ENCODE assay signal across 43 mouse cellular contexts in the genomic region with DNA sequence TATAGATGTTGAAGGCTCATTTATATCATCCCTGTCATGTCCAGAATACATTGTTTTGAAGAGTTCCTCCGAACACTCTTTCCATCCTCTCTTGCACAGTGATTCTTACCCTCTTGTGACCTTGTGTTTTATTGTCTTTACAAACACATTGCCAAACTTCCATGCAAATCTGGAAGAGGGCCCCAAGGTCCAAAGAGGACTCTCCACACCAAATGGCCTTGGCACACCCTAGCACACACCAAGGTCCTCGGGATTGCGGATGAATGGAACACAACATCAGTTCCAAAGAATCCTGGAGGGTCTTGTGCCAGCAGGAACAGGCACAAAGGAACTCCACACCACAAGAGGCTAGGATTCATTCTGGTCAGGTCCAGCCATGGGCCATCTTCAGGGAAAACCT. TPM values are rescaled to one million over a fixed set of nuclear protein-coding genes. Genes with fewer than 3 reads are reported as not detected.
"Had no signal": no experiment of that assay in that cellular context is flagged by ENCODE, and none has a peak within 500 bp of the region (broad histone marks: within the 10 kb centered on the region; RNA-seq: fewer than 3 reads in every experiment).

No protein-coding gene starts in this region.

- H3K4me1 ChIP-seq: heart, embryonic 13.5 days; heart, embryonic 15.5 days; hindbrain, embryonic 13.5 days; hindbrain, embryonic 15.5 days; kidney, embryonic 15.5 days; limb, embryonic 10.5 days; limb, embryonic 12.5 days; liver, embryonic 13.5 days had no signal

- H3K36me3 ChIP-seq: heart, embryonic 13.5 days; heart, embryonic 15.5 days; hindbrain, embryonic 13.5 days; hindbrain, embryonic 15.5 days; kidney, embryonic 15.5 days; limb, embryonic 10.5 days; limb, embryonic 12.5 days; liver, embryonic 13.5 days had no signal

- DNase-seq: gastrocnemius, postnatal 14 days; gastrocnemius, postnatal 36 days; heart, adult 11 months; heart, adult 2 months; heart, postnatal 14 days; heart, postnatal 36 days; kidney, adult 11 months; kidney, adult 2 months; kidney, adult 9 months; kidney, postnatal 14 days; kidney, postnatal 36 days; layer of hippocampus, adult 9-11 months; layer of hippocampus, postnatal 36 days; liver; liver, embryonic 13.5 days had no signal

- H3K4me3 ChIP-seq: heart, adult 2 months; heart, embryonic 13.5 days; heart, embryonic 15.5 days; hindbrain, embryonic 13.5 days; hindbrain, embryonic 15.5 days; kidney, embryonic 15.5 days; limb, embryonic 10.5 days; limb, embryonic 12.5 days; liver, embryonic 13.5 days had no signal

- H3K27ac ChIP-seq: heart, adult 2 months; heart, embryonic 13.5 days; heart, embryonic 15.5 days; hindbrain, embryonic 13.5 days; hindbrain, embryonic 15.5 days; hindbrain, postnatal 0 days; kidney, embryonic 15.5 days; kidney, postnatal 0 days; limb, embryonic 10.5 days; limb, embryonic 12.5 days; liver, embryonic 13.5 days had no signal

- H3K27me3 ChIP-seq: heart, embryonic 13.5 days; heart, embryonic 15.5 days; hindbrain, embryonic 13.5 days; hindbrain, embryonic 15.5 days; kidney, embryonic 15.5 days; limb, embryonic 12.5 days; liver, embryonic 13.5 days had no signal

RNA-seq across cellular contexts. Expression of a gene that starts 18.4 kb away (rescaled TPM):
- total RNA-seq: gastrocnemius, adult 18-20 months; gastrocnemius, adult 8-10 months; gastrocnemius, postnatal 14 days; gastrocnemius, postnatal 36 days; heart, adult 2 months; heart, postnatal 14 days; heart, postnatal 36 days; hematopoietic stem cell, adult 5-6 weeks; hindbrain, postnatal 0 days; layer of hippocampus, adult 18-20 months; layer of hippocampus, adult 8-10 months; layer of hippocampus, postnatal 14 days; layer of hippocampus, postnatal 36 days; left cerebral cortex, adult 18-20 months; left cerebral cortex, adult 8-10 months; left cerebral cortex, postnatal 10 days; left cerebral cortex, postnatal 36 days had no signal
- polyA plus RNA-seq: gonadal fat pad, adult 2 months; heart, adult 2 months; heart, embryonic 11.5 days; heart, embryonic 13.5 days; heart, embryonic 15.5 days; heart, postnatal 0 days; hindbrain, embryonic 11.5 days; hindbrain, embryonic 13.5 days; hindbrain, embryonic 15.5 days; hindbrain, postnatal 0 days; intestine, embryonic 14.5 days; intestine, embryonic 16.5 days; kidney, adult 2 months; kidney, embryonic 15.5 days; kidney, postnatal 0 days; large intestine, adult 2 months; limb, embryonic 10.5 days; limb, embryonic 12.5 days; limb, embryonic 14.5 days; liver, embryonic 11.5 days; liver, embryonic 13.5 days had no signal

RNA-seq across cellular contexts. Expression of a gene that starts 30.0 kb away (rescaled TPM):
- total RNA-seq: gastrocnemius, adult 18-20 months; gastrocnemius, adult 8-10 months; gastrocnemius, postnatal 14 days; gastrocnemius, postnatal 36 days; heart, adult 2 months; heart, postnatal 14 days; heart, postnatal 36 days; hematopoietic stem cell, adult 5-6 weeks; hindbrain, postnatal 0 days; layer of hippocampus, adult 18-20 months; layer of hippocampus, adult 8-10 months; layer of hippocampus, postnatal 14 days; layer of hippocampus, postnatal 36 days; left cerebral cortex, adult 18-20 months; left cerebral cortex, adult 8-10 months; left cerebral cortex, postnatal 10 days; left cerebral cortex, postnatal 36 days had no signal
- polyA plus RNA-seq: gonadal fat pad, adult 2 months; heart, adult 2 months; heart, embryonic 11.5 days; heart, embryonic 13.5 days; heart, embryonic 15.5 days; heart, postnatal 0 days; hindbrain, embryonic 11.5 days; hindbrain, embryonic 13.5 days; hindbrain, embryonic 15.5 days; hindbrain, postnatal 0 days; intestine, embryonic 14.5 days; intestine, embryonic 16.5 days; kidney, adult 2 months; kidney, embryonic 15.5 days; kidney, postnatal 0 days; large intestine, adult 2 months; limb, embryonic 10.5 days; limb, embryonic 12.5 days; limb, embryonic 14.5 days; liver, embryonic 11.5 days; liver, embryonic 13.5 days had no signal

RNA-seq across cellular contexts. Expression of a gene that starts 42.3 kb away (rescaled TPM):
- total RNA-seq: gastrocnemius, adult 18-20 months; gastrocnemius, adult 8-10 months; gastrocnemius, postnatal 14 days; gastrocnemius, postnatal 36 days; heart, adult 2 months; heart, postnatal 14 days; heart, postnatal 36 days; hematopoietic stem cell, adult 5-6 weeks; hindbrain, postnatal 0 days; layer of hippocampus, adult 18-20 months; layer of hippocampus, adult 8-10 months; layer of hippocampus, postnatal 14 days; layer of hippocampus, postnatal 36 days; left cerebral cortex, adult 18-20 months; left cerebral cortex, adult 8-10 months; left cerebral cortex, postnatal 10 days; left cerebral cortex, postnatal 36 days had no signal
- polyA plus RNA-seq: gonadal fat pad, adult 2 months; heart, adult 2 months; heart, embryonic 11.5 days; heart, embryonic 13.5 days; heart, embryonic 15.5 days; heart, postnatal 0 days; hindbrain, embryonic 11.5 days; hindbrain, embryonic 13.5 days; hindbrain, embryonic 15.5 days; hindbrain, postnatal 0 days; intestine, embryonic 14.5 days; intestine, embryonic 16.5 days; kidney, adult 2 months; kidney, embryonic 15.5 days; kidney, postnatal 0 days; large intestine, adult 2 months; limb, embryonic 10.5 days; limb, embryonic 12.5 days; limb, embryonic 14.5 days; liver, embryonic 11.5 days; liver, embryonic 13.5 days had no signal

RNA-seq across cellular contexts. Expression of a gene that starts 55.2 kb away (rescaled TPM):
- total RNA-seq: gastrocnemius, adult 18-20 months; gastrocnemius, adult 8-10 months; gastrocnemius, postnatal 14 days; gastrocnemius, postnatal 36 days; heart, adult 2 months; heart, postnatal 14 days; heart, postnatal 36 days; hematopoietic stem cell, adult 5-6 weeks; hindbrain, postnatal 0 days; layer of hippocampus, adult 18-20 months; layer of hippocampus, adult 8-10 months; layer of hippocampus, postnatal 14 days; layer of hippocampus, postnatal 36 days; left cerebral cortex, adult 18-20 months; left cerebral cortex, adult 8-10 months; left cerebral cortex, postnatal 10 days; left cerebral cortex, postnatal 36 days had no signal
- polyA plus RNA-seq: gonadal fat pad, adult 2 months; heart, adult 2 months; heart, embryonic 11.5 days; heart, embryonic 13.5 days; heart, embryonic 15.5 days; heart, postnatal 0 days; hindbrain, embryonic 11.5 days; hindbrain, embryonic 13.5 days; hindbrain, embryonic 15.5 days; hindbrain, postnatal 0 days; intestine, embryonic 14.5 days; intestine, embryonic 16.5 days; kidney, adult 2 months; kidney, embryonic 15.5 days; kidney, postnatal 0 days; large intestine, adult 2 months; limb, embryonic 10.5 days; limb, embryonic 12.5 days; limb, embryonic 14.5 days; liver, embryonic 11.5 days; liver, embryonic 13.5 days had no signal
